Mouse (Mus musculus) heart, embryonic 15.5 days (tissue): ENCODE results near the gene Gm43517. TPM values are rescaled to one million over a fixed set of nuclear protein-coding genes. Genes with fewer than 3 reads are reported as not detected.

ENCODE experiments used
- polyA plus RNA-seq: library from polyadenylated mRNA; unstranded; fragments of >200 nt; fragmentation: Nextera tagmentation; extraction: Ambion mirVana; gene quantifications from 2 replicates; pipeline ENCODE4 v1.2.1, GENCODE M21; 2015

Gene Gm43517
- polyA plus RNA-seq, 1 experiment from 2014 or later, result not detected

Other genes with a start within 250 kb of the Gm43517 start
- 0.51 TPM in 1 of 2 replicates, not detected in the other for gene Foxg1, start 2.5 kb upstream of the Gm43517 start, polyA plus RNA-seq